Mouse (Mus musculus): ENCODE data around the gene Astn1.
A peak's percentile ranks its signal among the peaks of the same experiment; 100 is the strongest.

Gene Astn1

GRCm38 (mm10) chr1:158545095-158545494 lies 183.0 kb downstream of the Astn1 start:
- DNase-seq: no peak

GRCm38 (mm10) chr1:158546513-158546912 lies 184.4 kb downstream of the Astn1 start:
- no peak for DNase-seq

- no peak for DNase-seq
These were observed 185.6 kb downstream of the Astn1 start for GRCm38 (mm10) chr1:158547592-158548211.

GRCm38 (mm10) chr1:158548319-158548718 lies 186.2 kb downstream of the Astn1 start:
- no peak for DNase-seq

- no peak for DNase-seq
These were observed 187.5 kb downstream of the Astn1 start for GRCm38 (mm10) chr1:158549616-158550015.

GRCm38 (mm10) chr1:158551951-158552350 lies 189.9 kb downstream of the Astn1 start:
- DNase-seq: no peak

GRCm38 (mm10) chr1:158553341-158553740 lies 191.3 kb downstream of the Astn1 start:
- no peak for DNase-seq

GRCm38 (mm10) chr1:158554020-158554505 lies 192.0 kb downstream of the Astn1 start:
- DNase-seq: no peak

- no peak for DNase-seq
These were observed 211.1 kb downstream of the Astn1 start for GRCm38 (mm10) chr1:158573168-158573567.

- DNase-seq: no peak
These were observed 211.5 kb downstream of the Astn1 start for GRCm38 (mm10) chr1:158573597-158573996.

GRCm38 (mm10) chr1:158575997-158576396 lies 213.9 kb downstream of the Astn1 start:
- DNase-seq: no peak

- DNase-seq: no peak
These were observed 219.7 kb downstream of the Astn1 start for GRCm38 (mm10) chr1:158581806-158582205.

- no peak for DNase-seq
These were observed 226.8 kb downstream of the Astn1 start for GRCm38 (mm10) chr1:158588903-158589302.

- peak; percentile 76 for DNase-seq
These were observed 234.8 kb downstream of the Astn1 start for GRCm38 (mm10) chr1:158596726-158597448.

GRCm38 (mm10) chr1:158597996-158598395 lies 235.9 kb downstream of the Astn1 start:
- no peak for DNase-seq

GRCm38 (mm10) chr1:158599435-158599834 lies 237.4 kb downstream of the Astn1 start:
- DNase-seq: no peak

- peak; percentile 11 for DNase-seq
These were observed 241.0 kb downstream of the Astn1 start for GRCm38 (mm10) chr1:158603056-158603455.

- peak; percentile 16 for DNase-seq
These were observed 242.1 kb downstream of the Astn1 start for GRCm38 (mm10) chr1:158604149-158604548.

GRCm38 (mm10) chr1:158605597-158605996 lies 243.5 kb downstream of the Astn1 start:
- no peak for DNase-seq

GRCm38 (mm10) chr1:158606324-158606723 lies 244.3 kb downstream of the Astn1 start:
- no peak for DNase-seq

GRCm38 (mm10) chr1:158607201-158607600 lies 245.1 kb downstream of the Astn1 start:
- no peak for DNase-seq

- DNase-seq: no peak
These were observed 253.1 kb downstream of the Astn1 start for GRCm38 (mm10) chr1:158615202-158615601.

- peak; percentile 5 for DNase-seq
These were observed 255.9 kb downstream of the Astn1 start for GRCm38 (mm10) chr1:158617943-158618342.

GRCm38 (mm10) chr1:158632935-158633334 lies 270.9 kb downstream of the Astn1 start:
- DNase-seq: no peak

All from kidney, adult 18-20 months (tissue).